In genomic region chr1:80447554-80447953, GRCm38 (mm10) we compare ENCODE assay signal across 33 mouse cellular contexts. TPM values are rescaled to one million over a fixed set of nuclear protein-coding genes. Genes with fewer than 3 reads are reported as not detected.
DNase-seq lines count a peak whose midpoint lies in the region; ATAC-seq and TF ChIP-seq lines count a peak whose summit lies in the region.
"Had no signal": no experiment of that assay in that cellular context is flagged by ENCODE, and none has a peak within 500 bp of the region (broad histone marks: within the 10 kb centered on the region; RNA-seq: fewer than 3 reads in every experiment).

No protein-coding gene starts in this region.

- H3K4me2 ChIP-seq in liver, postnatal 0 days (ENCODE audit: low read depth, low read length), result no peak overlapping the region
- H3K4me2 ChIP-seq in intestine, embryonic 16.5 days (ENCODE audit: low read depth, low read length), result no peak overlapping the region
- no peak overlapping the region for H3K4me2 ChIP-seq in midbrain, embryonic 15.5 days
- H3K4me2 ChIP-seq: heart, embryonic 12.5 days; hindbrain, embryonic 12.5 days; liver, embryonic 11.5 days; midbrain, embryonic 13.5 days; neural tube, embryonic 12.5 days; stomach, embryonic 15.5 days had no signal

- no peak for TF ChIP-seq CTCF in liver, postnatal 0 days (IDR thresholded peaks at IDR 0.05; ENCODE audit: low read depth)

- H3K27ac ChIP-seq in liver, postnatal 0 days (ENCODE audit: low read depth), result peak overlapping the region; percentile 55; the same call in 1 of the 2 replicates
- H3K27ac ChIP-seq in intestine, embryonic 16.5 days (ENCODE audit: low read length), result no peak overlapping the region
- H3K27ac ChIP-seq in hindbrain, embryonic 10.5 days, result no peak overlapping the region
- no peak overlapping the region for H3K27ac ChIP-seq in midbrain, embryonic 15.5 days
- H3K27ac ChIP-seq: hindbrain, embryonic 12.5 days; midbrain, embryonic 13.5 days; neural tube, embryonic 12.5 days; stomach, embryonic 15.5 days had no signal

- no peak overlapping the region for H3K9ac ChIP-seq in liver, postnatal 0 days (replicated peaks)
- no peak overlapping the region for H3K9ac ChIP-seq in intestine, embryonic 16.5 days (ENCODE audit: low read depth, low read length)
- no peak overlapping the region for H3K9ac ChIP-seq in midbrain, embryonic 15.5 days
- H3K9ac ChIP-seq: heart, embryonic 12.5 days; hindbrain, embryonic 12.5 days; midbrain, embryonic 13.5 days; neural tube, embryonic 12.5 days; stomach, embryonic 15.5 days had no signal

- peak; percentile 73 for ATAC-seq in liver, postnatal 0 days
- peak; percentile 69; the same call in 1 of the 2 replicates for ATAC-seq in intestine, embryonic 16.5 days
- no peak for ATAC-seq in midbrain, embryonic 15.5 days (replicated peaks)
- ATAC-seq: midbrain, embryonic 13.5 days had no signal

- peaks cover 8% of the 10 kb centered on the region; the same call in 1 of the 2 replicates for H3K4me1 ChIP-seq in liver, postnatal 0 days (ENCODE audit: insufficient read depth)
- H3K4me1 ChIP-seq in intestine, embryonic 16.5 days (ENCODE audit: control insufficient read depth, insufficient read depth, low read length), result no peaks in the 10 kb centered on the region
- H3K4me1 ChIP-seq in hindbrain, embryonic 10.5 days (replicated peaks), result no peaks in the 10 kb centered on the region
- H3K4me1 ChIP-seq in midbrain, embryonic 15.5 days, result no peaks in the 10 kb centered on the region
- H3K4me1 ChIP-seq: heart, embryonic 12.5 days; hindbrain, embryonic 12.5 days; midbrain, embryonic 13.5 days; neural tube, embryonic 12.5 days; stomach, embryonic 15.5 days had no signal

- no peaks in the 10 kb centered on the region for H3K9me3 ChIP-seq in liver, postnatal 0 days (ENCODE audit: low read length)
- no peaks in the 10 kb centered on the region for H3K9me3 ChIP-seq in intestine, embryonic 16.5 days (ENCODE audit: control insufficient read depth, low read length)
- H3K9me3 ChIP-seq in hindbrain, embryonic 10.5 days, result no peaks in the 10 kb centered on the region
- H3K9me3 ChIP-seq in midbrain, embryonic 15.5 days, result no peaks in the 10 kb centered on the region
- H3K9me3 ChIP-seq: heart, embryonic 12.5 days; hindbrain, embryonic 12.5 days; midbrain, embryonic 13.5 days; neural tube, embryonic 12.5 days; stomach, embryonic 15.5 days had no signal

- DNase-seq in liver, postnatal 0 days, result peak; percentile 18
- DNase-seq in liver, result no peak
- peak; percentile 17 for DNase-seq in adrenal gland, postnatal 14 days
- DNase-seq in embryo, embryonic 10.5 days (ENCODE audit: low spot score), result no peak
- DNase-seq in spleen, postnatal 10 days (ENCODE audit: low spot score in 2 of 2), result no peak
- DNase-seq in hindbrain, embryonic 10.5 days (ENCODE audit: low spot score), result no peak
- DNase-seq: cerebellum, adult 2 months; gastrocnemius, postnatal 25 days; heart, adult 18-20 months; heart, postnatal 10 days; kidney, adult 8-10 months; kidney, postnatal 10 days; layer of hippocampus, postnatal 36 days; lung, adult 18-20 months; lung, postnatal 14 days; retina, postnatal 1 day; right cerebral cortex, postnatal 25 days; thymus, adult 18-20 months; thymus, postnatal 36 days had no signal

- H3K4me3 ChIP-seq in liver, postnatal 0 days (ENCODE audit: low read depth, low read length), result no peak overlapping the region
- H3K4me3 ChIP-seq in intestine, embryonic 16.5 days (ENCODE audit: low read length), result no peak overlapping the region
- no peak overlapping the region for H3K4me3 ChIP-seq in hindbrain, embryonic 10.5 days
- no peak overlapping the region for H3K4me3 ChIP-seq in midbrain, embryonic 15.5 days
- H3K4me3 ChIP-seq: heart, embryonic 12.5 days; hindbrain, embryonic 12.5 days; midbrain, embryonic 13.5 days; neural tube, embryonic 12.5 days; stomach, embryonic 15.5 days had no signal

- no peaks in the 10 kb centered on the region for H3K36me3 ChIP-seq in liver, postnatal 0 days (replicated peaks; ENCODE audit: insufficient read depth, low read length)
- no peaks in the 10 kb centered on the region for H3K36me3 ChIP-seq in intestine, embryonic 16.5 days (ENCODE audit: control insufficient read depth, insufficient read depth, low read length)
- no peaks in the 10 kb centered on the region for H3K36me3 ChIP-seq in hindbrain, embryonic 10.5 days
- no peaks in the 10 kb centered on the region for H3K36me3 ChIP-seq in midbrain, embryonic 15.5 days (replicated peaks)
- H3K36me3 ChIP-seq: heart, embryonic 12.5 days; hindbrain, embryonic 12.5 days; midbrain, embryonic 13.5 days; neural tube, embryonic 12.5 days; stomach, embryonic 15.5 days had no signal

- WGBS in liver, postnatal 0 days (ENCODE audit: insufficient replicate concordance), result 21% methylated on average over 1 of the region's 1 CpGs
- WGBS in intestine, embryonic 16.5 days, result 43% methylated on average over 1 of the region's 1 CpGs
- 79% methylated on average over 1 of the region's 1 CpGs for WGBS in hindbrain, embryonic 10.5 days
- 69% methylated on average over 1 of the region's 1 CpGs for WGBS in midbrain, embryonic 15.5 days

- no peak for TF ChIP-seq EP300 in liver, postnatal 0 days (IDR thresholded peaks at IDR 0.05; ENCODE audit: low read depth)

- no peaks in the 10 kb centered on the region for H3K27me3 ChIP-seq in liver, postnatal 0 days (ENCODE audit: insufficient read depth, low read length)
- H3K27me3 ChIP-seq in intestine, embryonic 16.5 days (replicated peaks; ENCODE audit: control insufficient read depth, insufficient read depth, low read length), result no peaks in the 10 kb centered on the region
- no peaks in the 10 kb centered on the region for H3K27me3 ChIP-seq in hindbrain, embryonic 10.5 days (ENCODE audit: insufficient read depth, poor library complexity, severe bottlenecking)
- H3K27me3 ChIP-seq in midbrain, embryonic 15.5 days (replicated peaks), result no peaks in the 10 kb centered on the region
- H3K27me3 ChIP-seq: heart, embryonic 12.5 days; hindbrain, embryonic 12.5 days; midbrain, embryonic 13.5 days; neural tube, embryonic 12.5 days; stomach, embryonic 15.5 days had no signal

RNA-seq across cellular contexts. Expression of gene Gm45261, which starts 13.7 kb away (rescaled TPM):
- polyA plus RNA-seq in liver, postnatal 0 days (2015; fragmentation: Nextera tagmentation; extraction: Ambion mirVana), result not detected in 2 replicates
- total RNA-seq in adrenal gland, postnatal 14 days (2021), result not detected in 2 replicates
- not detected in 2 replicates for polyA plus RNA-seq in intestine, embryonic 16.5 days (2015; fragmentation: Nextera tagmentation; extraction: Ambion mirVana)
- not detected in 2 replicates for polyA plus RNA-seq in hindbrain, embryonic 10.5 days (2016; fragmentation: Nextera tagmentation; extraction: Ambion mirVana)
- not detected in 2 replicates for polyA plus RNA-seq in midbrain, embryonic 15.5 days (2015; fragmentation: Nextera tagmentation; extraction: Ambion mirVana)
- total RNA-seq: common myeloid progenitor, adult 5-6 weeks; gastrocnemius, postnatal 25 days; heart, adult 18-20 months; heart, postnatal 10 days; layer of hippocampus, postnatal 36 days; left cerebral cortex, postnatal 10 days; megakaryocyte, adult 5-6 weeks had no signal
- polyA plus RNA-seq: cerebellum, adult 2 months; embryonic facial prominence, embryonic 11.5 days; forebrain, embryonic 11.5 days; heart, embryonic 12.5 days; hindbrain, embryonic 12.5 days; limb, embryonic 11.5 days; liver, embryonic 11.5 days; midbrain, embryonic 13.5 days; neural tube, embryonic 12.5 days; stomach, embryonic 15.5 days had no signal

Comparison
In these comparisons a context has a peak if more than half of its experiments do, and no peak if none do; other contexts are left out.
1. DNase-seq: peak in liver, postnatal 0 days (single experiment) and adrenal gland, postnatal 14 days (single experiment); none in liver (single experiment), embryo, embryonic 10.5 days (single experiment), spleen, postnatal 10 days (0 of 2) and hindbrain, embryonic 10.5 days (single experiment).